7 mouse cellular contexts compared by ENCODE assay signal in genomic region chr17:24351760-24352357, GRCm38 (mm10). TPM values are rescaled to one million over a fixed set of nuclear protein-coding genes. Genes with fewer than 3 reads are reported as not detected.
DNase-seq lines count a peak whose midpoint lies in the region; ATAC-seq and TF ChIP-seq lines count a peak whose summit lies in the region.

Gene Abca3, plus strand, starts transcription at chr17:24351950.

- no peak; the same call in none of the 2 replicates for TF ChIP-seq CTCF in heart, adult 2 months (IDR thresholded peaks at IDR 0.05)

- H3K4me2 ChIP-seq in embryonic facial prominence, embryonic 13.5 days, result peak within 1 kb of the TSS; percentile 99
- H3K4me2 ChIP-seq in limb, embryonic 13.5 days (replicated peaks), result peak within 1 kb of the TSS; percentile 93
- H3K4me2 ChIP-seq in midbrain, embryonic 16.5 days (ENCODE audit: low read length), result peak within 1 kb of the TSS; percentile 68

- DNase-seq in adrenal gland, postnatal 36 days, result peak; percentile 97 to 98
- peak; percentile 95 to 97 for DNase-seq in heart, adult 2 months
- peak; percentile 95 to 97 for DNase-seq in kidney, adult 8-10 months
- peak; percentile 95 to 96 for DNase-seq in spleen, postnatal 10 days (ENCODE audit: low spot score in 2 of 2)

- H3K9me3 ChIP-seq in embryonic facial prominence, embryonic 13.5 days, result no peaks in the 10 kb centered on the region
- no peaks in the 10 kb centered on the region for H3K9me3 ChIP-seq in limb, embryonic 13.5 days
- no peaks in the 10 kb centered on the region for H3K9me3 ChIP-seq in midbrain, embryonic 16.5 days (replicated peaks; ENCODE audit: control insufficient read depth, low read length, poor library complexity, severe bottlenecking)

- H3K4me3 ChIP-seq in embryonic facial prominence, embryonic 13.5 days, result peak within 1 kb of the TSS; percentile 74
- H3K4me3 ChIP-seq in heart, adult 2 months, result peak within 1 kb of the TSS; percentile 91
- peak within 1 kb of the TSS; percentile 59 for H3K4me3 ChIP-seq in limb, embryonic 13.5 days
- H3K4me3 ChIP-seq in midbrain, embryonic 16.5 days (ENCODE audit: low read depth, low read length), result peak within 1 kb of the TSS; percentile 88

- H3K36me3 ChIP-seq in embryonic facial prominence, embryonic 13.5 days, result no peaks in the 10 kb centered on the region
- H3K36me3 ChIP-seq in heart, adult 2 months (ENCODE audit: control insufficient read depth, insufficient read depth, low read length), result no peaks in the 10 kb centered on the region
- H3K36me3 ChIP-seq in limb, embryonic 13.5 days, result no peaks in the 10 kb centered on the region
- 0 out of 2 replicates have a peak, but pooled peaks cover 2% of the 10 kb centered on the region for H3K36me3 ChIP-seq in midbrain, embryonic 16.5 days (ENCODE audit: control insufficient read depth, insufficient read depth, low read length)

- intact Hi-C loops in heart, adult 2 months (cut with DNase I), result loop anchor here (2.0 kb wide), 2 partner anchors 63 to 179 kb away; partner anchors contain the start of gene Rnps1

- no peak within 1 kb of the TSS for H3K27ac ChIP-seq in embryonic facial prominence, embryonic 13.5 days
- H3K27ac ChIP-seq in heart, adult 2 months, result peak within 1 kb of the TSS; percentile 89
- H3K27ac ChIP-seq in limb, embryonic 13.5 days, result no peak within 1 kb of the TSS
- H3K27ac ChIP-seq in midbrain, embryonic 16.5 days (ENCODE audit: low read length), result peak within 1 kb of the TSS; percentile 78

- under 1% methylated on average over 46 of the region's 55 CpGs for WGBS in embryonic facial prominence, embryonic 13.5 days
- under 1% methylated on average over 55 of the region's 55 CpGs for WGBS in heart, adult 2 months
- under 1% methylated on average over 55 of the region's 55 CpGs for WGBS in limb, embryonic 13.5 days
- WGBS in midbrain, embryonic 16.5 days, result under 1% methylated on average over 47 of the region's 55 CpGs

- TF ChIP-seq EP300 in heart, adult 2 months (IDR thresholded peaks at IDR 0.05; ENCODE audit: insufficient read depth, low read depth, low read length), result 0 out of 2 replicates have a peak, but pooled peaks have one; percentile 64

- peaks cover 40% of the 10 kb centered on the region for H3K27me3 ChIP-seq in embryonic facial prominence, embryonic 13.5 days
- no peaks in the 10 kb centered on the region for H3K27me3 ChIP-seq in heart, adult 2 months (ENCODE audit: control insufficient read depth, insufficient read depth, low read length)
- H3K27me3 ChIP-seq in limb, embryonic 13.5 days, result peaks cover 43% of the 10 kb centered on the region
- H3K27me3 ChIP-seq in midbrain, embryonic 16.5 days (ENCODE audit: control insufficient read depth, insufficient read depth, low read depth, low read length), result no peaks in the 10 kb centered on the region

- TF ChIP-seq POLR2A in heart, adult 2 months (IDR thresholded peaks at IDR 0.05; ENCODE audit: insufficient read depth, low read depth, low read length), result peak; percentile 54

- ATAC-seq in embryonic facial prominence, embryonic 13.5 days (ENCODE audit: insufficient number of reproducible peaks, insufficient read depth, low FRiP score, low TSS enrichment, low read depth), result peak; percentile 88
- ATAC-seq in limb, embryonic 13.5 days (ENCODE audit: low FRiP score, low read depth), result peak; percentile 96
- ATAC-seq in midbrain, embryonic 16.5 days, result peak; percentile 98

- peak within 1 kb of the TSS; percentile 78 for H3K9ac ChIP-seq in embryonic facial prominence, embryonic 13.5 days
- peak within 1 kb of the TSS; percentile 86 for H3K9ac ChIP-seq in heart, adult 2 months (ENCODE audit: low read depth, low read length)
- peak within 1 kb of the TSS; percentile 76 for H3K9ac ChIP-seq in limb, embryonic 13.5 days
- H3K9ac ChIP-seq in midbrain, embryonic 16.5 days (ENCODE audit: low read depth, low read length), result peak within 1 kb of the TSS; percentile 93

- H3K79me2 ChIP-seq in heart, adult 2 months (replicated peaks; ENCODE audit: control insufficient read depth, insufficient read depth, low read length), result 0 out of 2 replicates have a peak, but pooled peaks cover 1% of the 10 kb centered on the region

- H3K4me1 ChIP-seq in embryonic facial prominence, embryonic 13.5 days, result peaks cover 21% of the 10 kb centered on the region
- H3K4me1 ChIP-seq in heart, adult 2 months (ENCODE audit: control insufficient read depth, insufficient read depth, low read length), result peaks cover 7% of the 10 kb centered on the region
- peaks cover 15% of the 10 kb centered on the region for H3K4me1 ChIP-seq in limb, embryonic 13.5 days
- H3K4me1 ChIP-seq in midbrain, embryonic 16.5 days (ENCODE audit: control insufficient read depth, insufficient read depth, low read length), result peaks cover 26% of the 10 kb centered on the region

RNA-seq across cellular contexts. Expression of gene Abca3, which starts in this region (rescaled TPM):
- 10 to 100 TPM; 19.8 to 24.4 TPM for total RNA-seq in adrenal gland, postnatal 36 days (2021)
- 5.3 and 6.5 TPM in 2 replicates for polyA plus RNA-seq in embryonic facial prominence, embryonic 13.5 days (2015; fragmentation: Nextera tagmentation; extraction: Ambion mirVana)
- 10 to 100 TPM; 12.1 to 12.6 TPM for total RNA-seq in heart, adult 2 months (2021)
- 13.4 and 15.7 TPM in 2 replicates for polyA plus RNA-seq in heart, adult 2 months (2012; rRNA removed)
- polyA plus RNA-seq in limb, embryonic 13.5 days (2015; fragmentation: Nextera tagmentation; extraction: Ambion mirVana), result 5.6 and 6.6 TPM in 2 replicates
- polyA plus RNA-seq in midbrain, embryonic 16.5 days (2015; fragmentation: Nextera tagmentation; extraction: Ambion mirVana), result 35.0 and 37.6 TPM in 2 replicates

Comparison
In these comparisons a context has a peak if more than half of its experiments do, and no peak if none do; other contexts are left out.
1. H3K27ac ChIP-seq: peak in heart, adult 2 months (single experiment) and midbrain, embryonic 16.5 days (single experiment); none in embryonic facial prominence, embryonic 13.5 days (single experiment) and limb, embryonic 13.5 days (single experiment).
2. Peak in every context shown above with its lines, with median percentiles within 50 percentile points of each other: DNase-seq, ATAC-seq, H3K4me2 ChIP-seq, H3K4me3 ChIP-seq and H3K9ac ChIP-seq.